Mouse (Mus musculus) cerebellum, adult 9-11 months (tissue): ENCODE results near the gene Ttf1.

ENCODE experiments used
- DNase-seq: peaks from one replicate; pipeline ENCODE4 v3.0.0; 2022

Gene Ttf1

GRCm38 (mm10) chr2:29060135-29060597 is at the start of gene Ttf1:
Gene Ttf1, plus strand, starts transcription at chr2:29060262.
- DNase-seq, result peak; percentile 92

- no peak for DNase-seq
Measured at GRCm38 (mm10) chr2:29012523-29012922, 47.5 kb upstream of the Ttf1 start.

GRCm38 (mm10) chr2:29016599-29017587 is 43.2 kb upstream of the Ttf1 start:
- no peak for DNase-seq

GRCm38 (mm10) chr2:29018680-29019079 is 41.4 kb upstream of the Ttf1 start:
- DNase-seq, result no peak

- DNase-seq, result no peak
Measured at GRCm38 (mm10) chr2:29021025-29021424, 39.0 kb upstream of the Ttf1 start.

GRCm38 (mm10) chr2:29023001-29023400 is 37.1 kb upstream of the Ttf1 start:
- no peak for DNase-seq

- DNase-seq, result no peak
Measured at GRCm38 (mm10) chr2:29025284-29025683, 34.8 kb upstream of the Ttf1 start.

GRCm38 (mm10) chr2:29030048-29030734 is 29.9 kb upstream of the Ttf1 start:
- DNase-seq, result no peak

- DNase-seq, result no peak
Measured at GRCm38 (mm10) chr2:29031951-29032350, 28.1 kb upstream of the Ttf1 start.

GRCm38 (mm10) chr2:29034542-29035475 is 25.3 kb upstream of the Ttf1 start:
- DNase-seq, result no peak

GRCm38 (mm10) chr2:29035698-29036097 is 24.4 kb upstream of the Ttf1 start:
- DNase-seq, result no peak

GRCm38 (mm10) chr2:29039741-29040140 is 20.3 kb upstream of the Ttf1 start:
- DNase-seq, result no peak

GRCm38 (mm10) chr2:29040594-29041476 is 19.2 kb upstream of the Ttf1 start:
- DNase-seq, result no peak

GRCm38 (mm10) chr2:29041477-29041768 is 18.6 kb upstream of the Ttf1 start:
- no peak for DNase-seq

GRCm38 (mm10) chr2:29042124-29042523 is 17.9 kb upstream of the Ttf1 start:
- DNase-seq, result no peak

GRCm38 (mm10) chr2:29046151-29046550 is 13.9 kb upstream of the Ttf1 start:
- no peak for DNase-seq

GRCm38 (mm10) chr2:29051932-29052331 is 8.1 kb upstream of the Ttf1 start:
- no peak for DNase-seq

- DNase-seq, result no peak
Measured at GRCm38 (mm10) chr2:29052943-29053454, 7.1 kb upstream of the Ttf1 start.

- peak; percentile 33 for DNase-seq
Measured at GRCm38 (mm10) chr2:29053802-29054544, 6.1 kb upstream of the Ttf1 start.

- no peak for DNase-seq
Measured at GRCm38 (mm10) chr2:29054545-29054935, 5.5 kb upstream of the Ttf1 start.

GRCm38 (mm10) chr2:29054991-29055390 is 5.1 kb upstream of the Ttf1 start, which contains the start of gene Cfap77:
Gene Cfap77, minus strand, starts transcription at chr2:29055066.
- no peak for DNase-seq
